Mouse (Mus musculus) embryo, embryonic 10 days (tissue): ENCODE measurements around the gene Epn2.

Source experiments
- DNase-seq: peaks from one replicate; pipeline ENCODE4 v3.0.0-alpha.2; 2015; ENCODE audit warnings: low spot score

Epn2 gene

DNA sequence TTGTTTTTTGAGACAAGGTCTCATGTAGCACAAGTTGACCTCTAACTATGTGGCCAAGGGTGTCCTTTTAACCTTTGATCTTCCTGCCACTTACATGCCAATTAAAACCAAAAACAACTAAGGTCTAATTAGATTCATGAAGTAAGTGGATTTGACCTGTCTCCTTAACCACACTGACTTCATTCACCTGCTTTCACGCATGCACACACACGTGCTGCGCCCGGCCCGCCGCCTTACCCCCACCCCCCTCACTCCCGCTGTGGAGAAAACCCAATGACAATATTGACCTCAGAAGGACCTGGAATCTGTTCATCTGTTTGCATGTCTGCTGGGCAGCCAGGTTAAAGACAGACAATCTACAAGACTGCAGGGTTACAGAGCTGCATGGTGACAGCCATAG, 38.8 kb downstream of the Epn2 start:
- no peak for DNase-seq

DNA sequence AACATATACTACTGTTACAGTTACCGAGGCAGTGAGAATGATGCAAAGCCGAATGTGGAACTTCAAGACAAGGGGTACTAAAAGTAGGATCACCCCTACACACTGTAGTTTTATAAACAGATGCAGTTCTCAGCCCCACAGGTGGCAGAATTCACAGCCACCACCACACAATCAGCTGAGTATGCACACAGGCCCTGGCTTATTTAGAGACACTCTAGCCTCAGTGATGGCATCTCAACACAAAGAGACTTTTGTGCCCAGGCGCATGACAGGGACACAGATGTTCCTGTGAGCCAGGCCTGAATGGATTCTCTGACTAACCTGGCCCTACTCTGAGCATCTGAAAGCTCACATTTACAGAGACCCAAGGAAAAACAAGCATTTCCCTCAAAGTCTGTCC, 42.1 kb downstream of the Epn2 start:
- DNase-seq: no peak

DNA sequence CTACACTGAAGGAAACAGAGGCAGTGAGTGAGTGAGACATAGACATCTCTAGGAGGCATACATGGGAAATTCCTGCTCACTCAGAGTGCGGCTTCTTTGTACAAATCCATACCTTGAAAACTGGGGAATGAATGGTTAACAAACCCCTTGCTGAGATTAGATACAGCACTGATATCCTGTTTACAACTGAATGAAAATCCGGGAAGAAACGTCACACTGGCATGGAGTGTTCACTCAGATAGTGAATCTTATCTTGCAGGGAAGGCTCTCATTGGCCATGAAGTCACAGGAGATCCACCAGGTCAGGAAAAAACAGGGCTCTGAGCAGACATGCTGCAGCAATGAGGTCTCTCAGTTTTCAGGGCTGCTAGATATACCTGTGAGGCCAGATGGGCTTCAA, 42.5 kb downstream of the Epn2 start:
- DNase-seq: no peak

DNA sequence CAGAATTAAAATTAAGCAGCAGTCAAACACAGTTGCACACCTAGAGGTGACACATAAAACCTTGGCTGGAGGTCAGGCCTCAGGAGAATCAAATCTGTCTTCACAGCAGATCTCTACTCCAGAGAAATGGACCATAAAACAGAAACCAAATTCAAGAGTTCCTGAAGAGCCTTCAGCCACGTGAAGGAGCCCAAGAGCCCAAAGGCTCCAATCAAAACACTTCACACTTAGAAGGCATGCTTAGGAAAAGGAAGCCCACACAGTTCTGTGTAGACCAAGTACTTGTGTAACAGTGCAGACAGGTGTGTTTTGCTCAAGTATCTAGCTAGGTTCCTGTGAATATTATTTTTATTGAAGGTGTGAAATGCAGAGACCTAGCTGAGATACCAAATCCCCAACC, 44.0 kb downstream of the Epn2 start:
- no peak for DNase-seq

DNA sequence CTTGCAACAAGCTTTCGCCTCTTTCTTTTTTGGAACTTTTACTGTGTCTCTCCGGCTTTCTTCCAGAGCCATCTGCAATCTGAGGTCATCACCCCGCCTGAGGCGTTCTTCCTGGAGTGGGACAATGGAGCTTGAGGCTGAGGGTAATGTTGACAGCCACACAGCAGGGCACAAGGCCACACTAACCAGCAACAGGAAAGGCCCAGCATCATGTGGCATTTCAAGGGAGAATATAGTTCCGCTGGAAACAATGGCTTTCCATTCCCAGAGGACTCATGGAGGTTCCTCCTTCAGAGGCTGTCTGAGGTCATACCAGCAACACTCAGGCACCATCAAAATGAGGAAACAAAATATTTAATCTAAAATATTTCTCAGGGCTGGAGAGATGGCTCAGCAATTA, 45.9 kb downstream of the Epn2 start:
- DNase-seq: peak; percentile 32

DNA sequence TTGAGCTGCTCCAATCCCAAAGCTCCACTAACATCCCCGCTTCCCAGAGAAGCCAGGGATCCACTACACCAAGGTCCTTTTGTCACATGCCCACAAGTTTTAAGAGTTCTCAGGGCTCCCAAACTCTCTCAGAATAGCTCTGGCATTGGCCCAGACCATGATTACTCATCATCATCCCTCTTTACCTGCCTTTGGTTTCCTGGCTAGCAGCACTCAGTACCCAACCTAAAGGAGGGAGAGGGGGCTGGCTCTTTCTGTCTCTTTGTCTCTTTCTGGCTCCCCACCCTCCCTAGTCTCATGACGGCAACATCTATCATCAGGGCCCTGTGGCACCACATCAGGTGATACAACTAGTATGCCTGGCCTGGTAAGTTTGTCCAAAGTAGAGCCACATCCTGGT, 46.7 kb downstream of the Epn2 start:
- DNase-seq: no peak

DNA sequence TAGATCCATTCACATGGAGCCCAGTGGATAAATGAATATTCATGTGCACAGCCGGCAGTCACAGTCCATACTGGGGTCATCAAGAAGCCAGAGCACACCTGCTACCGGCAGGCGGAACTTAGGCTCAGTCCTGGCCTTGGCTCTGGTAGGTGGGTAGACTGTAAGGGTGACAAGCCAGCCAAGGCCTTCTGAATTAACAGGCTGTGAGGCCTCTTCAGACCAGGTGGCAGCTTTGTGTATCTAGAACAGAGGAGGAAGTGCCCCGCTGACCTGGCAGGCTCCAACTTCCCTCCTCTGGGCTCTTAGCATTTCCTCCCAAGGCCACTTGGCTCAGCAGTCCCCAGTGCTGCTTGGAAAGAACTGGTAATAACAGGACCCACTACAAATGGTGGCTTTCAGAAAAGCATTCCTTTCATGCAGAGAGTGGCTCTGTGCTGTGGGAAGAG, 50.2 kb downstream of the Epn2 start:
- peak; percentile 16 for DNase-seq

DNA sequence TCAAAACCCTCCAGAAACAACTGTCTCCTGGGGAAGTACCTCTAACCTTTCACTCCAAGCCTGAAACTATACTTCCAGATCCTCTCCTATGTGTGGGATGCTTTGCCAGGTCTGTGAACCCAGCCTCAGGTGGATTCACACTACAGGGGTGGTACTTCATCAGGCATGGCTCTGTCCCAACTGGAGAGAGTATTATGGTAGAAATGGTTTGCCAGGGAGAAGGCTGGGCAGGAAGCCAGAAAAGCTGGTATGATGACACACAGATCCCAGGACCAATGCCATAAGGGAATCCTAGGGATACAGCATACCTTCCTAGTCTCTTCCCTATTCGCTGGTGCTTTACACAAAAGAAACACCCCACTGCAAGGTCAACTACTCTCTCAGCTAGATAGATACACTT, 52.6 kb downstream of the Epn2 start:
- no peak for DNase-seq

DNA sequence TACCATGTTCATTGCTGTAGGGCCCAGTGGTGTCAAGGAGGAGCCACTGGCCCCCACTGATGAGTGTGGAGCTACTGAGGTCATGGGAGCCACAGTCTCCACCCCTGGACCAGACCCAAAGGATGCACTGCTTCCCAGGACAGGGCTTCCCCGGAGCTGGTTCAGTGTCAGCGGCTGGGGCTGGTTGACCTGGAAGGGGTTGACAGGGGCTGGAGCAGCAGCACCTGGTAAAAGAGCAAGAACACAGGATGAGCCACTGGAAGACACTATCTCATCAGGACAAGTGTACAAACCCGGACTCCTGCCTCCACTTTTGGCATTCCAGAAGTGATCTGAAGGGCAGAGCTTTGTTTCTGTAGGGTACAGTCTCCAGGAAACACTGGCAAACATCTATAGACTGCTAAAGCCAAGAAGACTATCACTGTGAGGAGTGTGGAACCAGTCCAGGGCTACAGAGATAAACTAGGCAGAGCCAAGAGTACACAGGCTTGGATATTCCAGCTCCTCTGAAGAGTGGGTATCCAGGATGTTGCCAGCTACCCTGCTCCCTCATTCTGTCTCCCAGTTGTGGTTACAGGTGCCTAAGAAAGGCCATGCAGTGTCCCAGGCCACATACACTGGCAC, 59.9 kb downstream of the Epn2 start:
- no peak for DNase-seq

DNA sequence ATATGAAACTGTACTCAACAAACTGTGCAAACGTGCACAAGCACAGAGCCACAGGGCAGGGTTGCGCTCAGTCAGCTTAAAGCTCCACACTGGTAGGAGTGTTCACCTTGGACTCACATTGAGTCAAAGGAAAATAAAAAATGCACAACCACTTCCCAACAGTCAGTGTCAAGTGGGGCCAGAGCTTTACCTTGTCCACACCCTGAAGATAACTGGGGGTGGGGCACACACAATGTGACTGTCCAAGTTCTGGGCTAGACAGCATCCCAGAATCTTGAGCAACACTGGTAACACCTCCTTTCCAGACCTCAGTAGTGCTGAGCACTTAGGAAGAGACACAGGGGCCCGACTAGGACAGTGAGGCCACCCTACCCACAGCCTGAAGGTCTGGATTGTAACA, 60.6 kb downstream of the Epn2 start:
- no peak for DNase-seq

DNA sequence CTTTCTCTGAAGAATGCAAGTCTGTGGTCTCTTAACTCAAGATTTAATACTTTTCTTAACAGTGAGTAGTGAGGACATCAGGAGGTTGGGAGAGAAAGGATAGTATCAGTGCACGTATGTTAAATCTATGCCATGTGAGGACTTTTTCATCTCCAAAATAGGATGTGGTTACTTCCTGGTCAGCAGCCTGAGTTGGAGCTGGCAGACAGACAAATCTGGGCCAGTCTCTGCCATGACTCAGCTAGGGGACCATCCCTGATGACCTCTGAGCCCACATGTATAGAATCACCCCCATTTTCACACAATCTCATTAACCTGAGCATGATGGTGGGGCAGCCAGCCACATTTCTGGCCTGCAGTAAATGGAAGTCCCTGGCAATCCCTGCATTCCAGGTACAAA, 61.5 kb downstream of the Epn2 start:
- DNase-seq: no peak

DNA sequence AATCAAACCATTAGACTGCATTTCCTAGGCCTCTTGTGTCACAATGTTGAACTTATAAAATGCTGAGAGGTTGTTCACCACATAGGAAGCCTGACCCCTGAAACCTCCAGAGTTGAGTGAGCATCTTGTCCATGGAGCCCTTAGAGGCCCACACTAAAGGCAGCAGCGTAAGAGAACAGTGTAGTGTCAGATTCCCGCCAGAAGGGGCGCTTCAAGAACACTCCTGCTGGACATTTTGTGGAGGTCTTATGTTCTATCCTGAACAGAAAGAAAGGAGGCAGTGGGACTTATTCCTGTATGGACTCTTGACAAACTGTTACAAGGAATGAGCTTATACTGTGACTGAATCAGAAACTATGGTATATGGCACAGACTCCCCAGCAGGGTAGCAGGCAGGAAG, 64.5 kb downstream of the Epn2 start:
- DNase-seq: peak; percentile 68

DNA sequence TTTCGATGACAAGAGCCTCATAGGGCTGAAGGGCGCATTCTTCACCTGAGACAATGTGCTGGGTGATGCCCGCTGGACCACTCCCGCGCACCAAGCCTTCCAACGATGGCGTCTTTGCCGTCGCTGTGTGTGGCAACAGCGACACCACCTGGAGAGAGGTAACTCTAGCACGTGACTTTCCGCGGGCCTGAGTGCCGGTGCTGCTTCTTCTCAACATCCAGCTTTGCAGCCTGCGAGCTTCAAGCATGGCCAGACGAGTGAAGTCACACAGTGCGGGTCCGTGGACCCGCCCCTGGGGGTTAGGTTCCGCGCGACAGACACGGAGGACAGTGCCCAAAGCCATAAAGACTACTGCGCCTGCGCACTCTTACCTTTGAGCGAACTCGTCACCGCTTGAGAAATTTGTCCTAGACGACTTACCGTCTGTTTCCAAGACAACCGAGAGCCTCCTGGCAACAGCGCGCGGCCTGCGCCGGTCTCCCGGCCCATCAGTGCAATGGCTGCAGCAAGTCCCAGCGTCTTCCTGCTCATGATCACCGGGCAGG, 74.7 kb downstream of the Epn2 start, which contains the start of gene B9d1:
B9d1 (plus strand) TSS at position 432 of the 545 bp plus-strand sequence.
- peak; percentile 98 for DNase-seq

DNA sequence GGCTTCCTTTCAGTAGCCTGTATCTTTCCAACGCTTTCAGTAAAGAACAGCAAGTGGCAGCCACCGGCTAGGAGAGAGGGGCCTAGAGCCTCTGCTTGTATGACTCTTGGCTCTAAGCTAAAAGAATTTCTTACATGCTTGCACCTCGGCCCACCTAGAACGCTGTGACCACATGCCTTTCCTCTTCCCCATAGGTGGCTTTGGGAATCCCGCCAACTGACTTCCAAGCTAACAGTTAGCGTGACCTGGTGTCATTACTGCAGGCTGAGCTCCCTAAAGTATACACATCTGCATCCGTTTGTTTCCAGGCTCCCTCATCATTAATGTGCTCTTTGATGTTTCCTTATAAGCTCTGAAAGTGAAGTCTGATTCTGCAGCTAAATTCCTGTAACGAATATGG, 75.6 kb downstream of the Epn2 start:
- DNase-seq: no peak

DNA sequence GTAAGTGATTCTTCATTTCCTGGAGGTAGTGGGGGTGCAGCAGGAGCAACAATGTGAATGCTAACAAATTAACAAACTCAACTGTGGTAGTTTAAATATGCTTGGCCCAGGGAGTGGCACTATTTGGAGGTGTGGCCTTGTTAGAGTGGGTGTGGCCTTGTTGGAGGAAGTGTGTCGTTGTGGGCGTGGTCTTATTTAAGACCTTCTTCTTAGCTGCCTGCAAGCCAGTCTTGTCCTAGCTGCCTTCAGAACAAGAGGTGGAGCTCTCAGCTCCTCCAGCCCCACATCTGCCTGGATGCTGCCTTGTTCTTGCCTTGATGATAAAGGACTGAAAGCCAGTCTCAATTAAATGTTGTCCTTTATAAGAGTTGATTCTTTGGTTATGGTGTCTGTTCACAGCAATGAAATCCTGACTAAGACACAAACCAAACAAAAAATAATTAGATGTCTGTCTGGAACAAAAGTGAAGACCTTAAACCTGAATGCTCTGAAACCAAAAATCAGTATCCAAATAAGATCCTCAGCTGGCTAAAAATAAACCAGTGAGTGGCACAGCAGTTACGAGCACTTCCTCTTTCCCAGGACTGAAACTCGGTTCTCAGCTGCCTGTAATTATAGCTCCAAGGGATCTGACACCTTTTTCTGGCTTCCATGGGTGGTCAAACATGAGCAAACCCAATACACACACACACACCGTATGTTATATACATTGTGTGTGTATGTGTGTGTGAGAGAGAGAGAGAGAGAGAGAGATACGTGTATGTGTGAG, 80.6 kb downstream of the Epn2 start:
- DNase-seq: no peak

DNA sequence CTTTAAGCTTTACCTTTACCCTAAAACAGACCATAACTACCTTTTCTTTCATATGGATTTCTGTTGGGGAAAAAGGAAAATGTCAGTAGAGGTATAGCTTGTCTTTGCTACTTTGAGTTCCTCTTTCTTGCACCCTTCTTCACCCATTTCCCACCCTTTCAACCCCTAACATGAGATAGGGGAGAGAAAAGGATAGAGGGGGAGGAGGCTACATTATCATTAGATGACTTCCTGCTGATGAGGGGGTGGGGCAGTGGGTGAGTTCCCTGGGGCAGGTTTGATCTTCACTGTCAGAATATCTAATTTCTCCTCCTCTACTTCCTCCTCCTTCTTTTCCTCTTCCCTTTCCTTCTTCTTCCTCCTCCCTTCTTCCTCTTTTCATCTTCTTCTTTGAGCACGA, 82.0 kb downstream of the Epn2 start:
- no peak for DNase-seq

DNA sequence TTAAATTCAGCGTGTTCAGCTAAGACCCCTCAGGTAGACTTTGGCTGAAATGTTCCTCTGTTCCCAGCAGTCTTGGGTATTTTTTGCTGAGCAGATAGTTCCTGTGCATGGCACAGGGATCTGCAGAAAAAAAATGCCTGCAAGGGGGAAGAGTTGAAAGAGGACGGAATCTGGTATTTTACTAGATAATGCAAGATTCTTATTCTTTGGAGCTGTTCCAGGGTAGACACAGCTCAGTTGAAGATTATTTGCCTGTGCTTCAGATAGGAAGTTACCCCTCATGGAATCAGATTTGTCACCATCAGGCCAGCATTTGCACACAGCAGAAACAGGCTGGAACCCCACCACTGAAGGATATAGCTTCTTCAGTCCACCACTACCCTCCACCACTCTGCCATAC, 84.0 kb downstream of the Epn2 start:
- no peak for DNase-seq

DNA sequence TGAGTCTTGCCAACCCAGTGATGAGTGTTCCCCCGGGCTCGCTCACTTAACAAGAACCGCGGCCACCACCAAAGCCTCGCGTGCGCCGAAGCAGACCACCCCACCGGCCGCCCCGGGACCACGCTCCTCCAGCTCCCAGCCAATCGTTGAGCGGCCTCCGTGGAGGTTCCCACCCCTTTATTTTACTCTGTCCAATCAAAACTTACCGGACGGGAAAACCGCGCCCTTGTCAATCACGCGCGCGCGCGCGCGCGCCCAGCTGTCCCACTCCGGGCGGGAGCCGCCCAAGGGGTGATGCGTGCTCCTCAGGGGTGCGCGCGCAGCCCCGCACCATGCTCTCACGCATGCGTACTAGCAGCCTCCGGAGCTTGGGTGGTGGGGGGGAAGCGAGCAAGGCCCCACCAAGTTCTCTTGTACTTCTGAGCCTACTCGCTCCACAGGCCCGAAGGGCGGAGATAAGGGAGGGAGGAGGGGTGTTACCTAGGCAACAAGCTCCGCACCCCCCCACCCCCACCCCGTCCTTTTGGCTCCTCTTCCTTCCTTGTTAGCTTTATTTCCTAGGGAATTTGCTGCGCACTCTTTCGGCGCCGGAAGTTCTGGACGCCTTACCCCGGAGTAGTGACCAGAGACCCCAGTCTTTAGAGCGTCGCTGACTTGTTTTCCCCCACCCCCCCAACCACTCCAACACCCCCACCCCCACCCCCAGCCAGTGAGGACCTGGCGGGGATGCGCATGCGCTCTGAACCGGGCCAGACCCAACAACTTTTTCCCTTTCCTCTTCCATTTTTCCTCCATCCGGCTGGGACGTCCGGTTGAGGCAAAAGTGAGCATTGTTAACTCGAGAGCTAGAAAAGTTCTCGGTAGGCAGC, 85.1 kb downstream of the Epn2 start, which contains the start of gene Mapk7:
Mapk7 (minus strand) TSS at position 278 of the 869 bp plus-strand sequence.
- DNase-seq: peak; percentile 97

DNA sequence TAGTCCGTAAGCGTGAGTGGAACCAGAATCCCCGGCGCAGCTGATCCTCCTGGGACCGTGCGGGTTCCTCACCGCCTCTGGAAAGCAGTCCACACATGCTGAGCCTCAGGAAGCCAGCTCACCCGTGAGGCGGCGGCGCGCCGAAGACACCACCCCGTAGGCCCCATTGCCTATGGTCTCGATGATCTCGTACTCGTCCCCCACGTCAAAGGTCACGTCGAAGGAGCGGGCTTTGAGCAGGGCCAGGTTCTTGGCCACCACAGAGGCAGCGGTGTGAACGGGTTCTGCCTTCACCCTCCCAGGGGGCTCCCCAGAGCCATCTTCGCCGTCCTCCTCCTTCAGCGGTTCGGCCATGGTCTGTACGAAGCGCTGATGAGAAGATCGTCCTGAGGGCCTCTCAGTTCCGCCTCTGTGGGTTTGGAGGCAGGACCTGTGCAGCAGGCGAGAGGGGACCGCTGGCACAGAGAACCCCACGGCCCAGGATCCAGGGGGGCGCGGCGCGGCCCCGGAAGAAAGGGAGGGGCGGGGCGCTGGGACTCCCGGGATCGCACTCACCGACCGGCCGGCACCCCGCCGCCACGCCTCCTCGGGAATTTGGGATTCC, 85.9 kb downstream of the Epn2 start:
- DNase-seq: peak; percentile 36

DNA sequence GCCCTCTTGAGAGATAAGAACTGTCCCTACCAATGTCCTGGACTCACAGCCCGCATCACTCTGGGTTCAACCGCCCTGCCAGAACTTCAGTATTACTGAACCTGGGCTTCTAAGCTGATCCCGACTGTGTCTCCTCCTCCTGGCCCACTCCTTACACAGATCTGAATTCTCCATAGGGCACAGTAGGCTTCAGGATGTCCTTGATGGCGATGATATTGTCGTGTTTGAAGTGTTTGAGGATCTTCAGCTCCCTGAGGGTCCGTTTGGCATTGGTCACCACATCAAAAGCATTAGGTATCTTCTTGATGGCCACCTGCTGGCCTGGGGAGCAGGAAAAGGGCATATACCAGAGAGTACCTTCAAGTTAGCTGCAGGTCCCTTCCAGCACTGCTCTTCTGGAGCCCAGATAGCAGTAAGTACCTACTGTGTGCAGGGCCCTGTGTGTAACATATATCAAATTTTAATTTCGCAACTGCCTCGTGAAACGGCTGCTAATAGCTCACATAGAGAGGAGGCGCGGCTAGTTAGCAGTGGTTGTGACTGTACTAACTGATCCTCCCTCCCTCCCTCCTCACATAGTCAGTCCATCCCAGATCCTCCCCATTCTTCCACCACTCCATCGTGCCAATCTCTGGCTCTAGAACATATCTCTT, 86.6 kb downstream of the Epn2 start:
- DNase-seq: no peak

DNA sequence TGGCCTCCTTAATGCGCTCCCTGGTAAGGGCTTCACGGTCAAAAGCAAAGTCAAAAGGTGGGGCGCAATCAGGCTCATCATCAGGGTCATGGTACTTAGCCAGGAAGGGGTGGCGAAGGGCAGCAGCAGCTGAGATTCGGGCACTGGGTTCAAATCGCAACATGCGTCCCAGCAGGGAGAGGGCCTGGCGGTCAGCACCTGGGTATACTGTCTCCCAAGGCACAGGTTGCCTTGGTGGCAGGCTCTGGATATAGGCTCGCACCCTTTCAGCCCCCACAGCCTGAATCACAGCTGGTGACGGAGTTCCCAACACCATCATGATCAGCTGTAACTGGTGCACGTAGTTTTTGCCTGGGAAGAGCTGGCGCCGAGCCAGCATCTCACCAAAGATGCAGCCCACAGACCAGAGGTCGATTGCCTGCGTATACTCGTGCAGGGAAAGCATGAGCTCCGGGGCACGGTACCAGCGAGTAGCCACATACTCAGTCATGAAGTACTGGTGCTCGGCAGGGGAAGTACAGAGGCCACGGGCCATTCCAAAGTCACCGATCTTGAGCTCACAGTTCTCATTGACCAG, 88.5 kb downstream of the Epn2 start:
- DNase-seq: no peak
